Mouse (Mus musculus): ENCODE results near the gene Cypt3. TPM values are rescaled to one million over a fixed set of nuclear protein-coding genes. Genes with fewer than 3 reads are reported as not detected.
A peak's percentile ranks its signal among the peaks of the same experiment; 100 is the strongest.

Gene Cypt3
- not detected for total RNA-seq (2021)
- long read RNA-seq: 0 reads

DNA sequence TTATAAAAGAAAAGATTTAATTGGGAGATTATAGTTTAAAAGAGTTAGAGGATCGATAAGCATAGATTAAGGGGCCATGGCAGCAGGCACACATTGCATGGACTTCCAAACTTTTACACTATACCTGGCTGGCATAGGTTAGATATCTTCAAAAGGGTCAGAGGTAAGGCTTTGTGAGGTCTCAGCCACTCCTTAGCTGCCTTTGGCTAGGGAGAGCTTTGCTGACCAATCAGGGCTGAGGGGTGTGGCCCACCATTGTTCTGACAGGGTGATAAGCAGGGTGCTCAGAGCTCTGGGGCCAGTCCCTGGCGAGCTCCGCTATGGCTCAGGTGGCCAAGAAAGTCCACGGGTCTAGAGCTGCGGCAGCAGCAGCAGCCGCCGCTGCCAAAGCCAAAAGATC lies at the start of gene Cypt3:
Gene Cypt3, plus strand, starts transcription at position 301 of the 400 bp plus-strand sequence.
- DNase-seq (ENCODE audit: low spot score in 2 of 2): no peak

DNA sequence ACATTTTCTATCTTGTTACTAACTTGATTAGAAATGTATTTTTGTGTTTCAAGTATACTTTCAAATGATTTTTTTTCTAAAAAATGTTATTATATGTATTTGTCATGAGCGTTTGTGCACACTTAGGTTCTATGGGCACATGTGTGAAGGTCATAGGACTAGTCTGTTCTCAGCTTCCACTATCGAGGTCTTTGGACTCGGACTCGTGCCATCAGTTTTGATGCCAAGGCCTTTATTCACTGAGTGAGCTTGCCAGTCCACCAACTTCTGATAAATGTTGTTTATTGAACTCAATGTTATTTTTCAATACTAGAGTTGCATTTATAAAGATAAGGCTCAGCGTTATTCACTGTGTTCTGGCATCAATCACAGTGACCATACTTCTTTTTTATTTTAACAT lies 42.9 kb upstream of the Cypt3 start:
- DNase-seq (ENCODE audit: low spot score in 2 of 2): no peak

DNA sequence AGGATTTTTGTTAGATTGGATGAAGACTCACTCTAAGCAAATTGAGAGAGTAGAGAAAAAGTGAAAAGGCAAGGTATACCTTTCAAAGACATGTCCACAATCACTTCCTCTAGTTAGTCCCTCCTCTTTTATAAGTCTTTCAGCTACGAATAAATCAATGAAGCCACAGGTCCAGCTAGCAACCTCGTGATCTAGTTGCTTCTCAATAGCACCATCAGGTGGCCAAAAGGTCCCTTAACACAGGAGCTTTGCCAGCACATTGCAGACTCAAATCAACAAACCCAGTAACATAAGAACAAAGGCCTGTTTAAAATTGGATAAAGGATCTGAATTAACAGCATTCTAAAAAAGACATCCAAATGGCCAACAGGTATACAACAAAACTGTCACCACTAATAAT lies 30.0 kb upstream of the Cypt3 start:
- DNase-seq (ENCODE audit: low spot score in 2 of 2): peak in 1 of 2 experiments; percentile 5

DNA sequence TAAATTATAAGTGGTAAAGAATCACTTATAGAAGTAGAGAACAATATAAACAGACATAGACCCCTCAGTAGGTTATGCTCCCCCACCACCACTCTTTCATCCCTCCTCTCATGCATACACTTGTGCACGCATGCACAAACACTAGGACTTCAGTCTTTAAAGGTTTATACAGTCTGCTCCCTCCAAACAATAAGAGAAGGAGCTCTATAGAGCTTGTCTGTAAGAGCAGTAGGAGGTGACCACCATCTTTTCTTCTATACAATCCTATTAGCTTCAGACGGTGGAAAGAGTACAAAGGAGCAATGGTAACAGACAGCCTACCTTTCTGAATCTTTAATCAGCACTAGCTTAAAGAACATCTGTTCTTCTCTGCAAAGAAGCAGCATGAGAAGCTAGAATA lies 1.8 kb upstream of the Cypt3 start:
- DNase-seq (ENCODE audit: low spot score in 2 of 2): no peak

DNA sequence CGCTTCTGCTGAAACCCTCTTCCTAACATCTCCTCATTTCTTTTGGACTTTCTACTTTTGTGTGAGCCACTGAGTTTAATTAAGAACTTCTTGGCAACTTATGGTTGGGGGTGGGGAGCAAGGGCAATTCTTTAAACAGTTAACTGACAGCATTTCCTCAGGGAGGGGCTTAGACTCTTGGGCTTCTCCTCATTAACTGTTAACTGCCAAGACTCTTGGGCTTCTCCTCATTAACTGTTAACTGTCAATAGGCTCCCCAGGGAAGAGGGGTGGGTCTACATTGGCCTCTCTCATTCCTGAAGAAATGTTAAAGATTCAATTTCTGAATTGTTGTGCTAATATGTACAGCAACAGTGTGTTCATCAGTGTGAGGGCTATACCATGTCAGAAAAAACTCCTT lies 6.3 kb downstream of the Cypt3 start:
- DNase-seq (ENCODE audit: low spot score in 2 of 2): no peak

DNA sequence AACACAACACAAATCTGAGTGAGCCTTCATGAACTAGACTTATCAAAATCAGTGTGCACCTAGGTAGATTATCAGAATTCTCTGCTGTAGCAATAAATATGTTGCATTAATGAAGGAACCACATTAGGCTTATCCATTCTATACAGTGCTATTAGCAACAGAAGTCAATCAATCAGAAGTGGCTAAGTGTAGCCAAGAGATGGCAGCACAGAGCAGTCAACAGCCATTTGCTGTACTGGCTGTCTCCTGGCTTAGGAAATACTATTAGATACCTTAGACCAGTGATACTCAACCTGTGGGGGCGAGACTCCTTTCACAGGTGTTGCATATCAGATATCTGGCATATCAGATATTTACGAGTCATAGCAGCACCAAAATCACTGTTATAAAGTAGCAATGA lies 41.2 kb downstream of the Cypt3 start:
- DNase-seq (ENCODE audit: low spot score in 2 of 2): no peak

Other genes starting within 250 kb of the Cypt3 start
- gene Ubqln2, start 60.4 kb upstream of the Cypt3 start, total RNA-seq (2021): 100 to 1,000 TPM; 241 to 277 TPM
- 1 to 10 TPM; 6.9 to 7.2 TPM for gene Kctd12b, start 137.8 kb downstream of the Cypt3 start, total RNA-seq (2021)
- 10 to 100 TPM; 59.7 to 67.0 TPM for gene Nbdy, start 165.0 kb downstream of the Cypt3 start, total RNA-seq (2021)